ENCODE assay signal across 12 mouse cellular contexts in the genomic region with DNA sequence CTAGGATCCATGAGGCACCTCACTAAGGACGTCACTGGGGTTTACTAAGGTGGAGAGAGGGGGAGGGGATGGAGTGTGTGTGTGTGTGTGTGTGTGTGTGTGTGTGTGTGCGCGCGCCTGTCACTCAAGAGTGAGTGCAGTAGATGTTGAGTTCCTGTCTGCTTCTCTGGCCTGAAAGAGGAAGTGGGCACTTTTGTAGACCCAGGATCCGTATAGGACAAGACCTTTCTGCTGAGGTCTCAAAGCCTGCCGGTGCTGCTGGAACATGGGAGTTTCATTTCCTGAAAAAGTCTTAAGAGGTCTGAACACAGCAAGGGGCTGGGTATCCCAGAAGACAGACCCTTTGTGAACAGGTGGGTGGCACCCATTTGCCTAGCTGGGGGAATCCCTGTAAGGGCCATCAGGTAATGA. TPM values are rescaled to one million over a fixed set of nuclear protein-coding genes. Genes with fewer than 3 reads are reported as not detected.
DNase-seq lines count a peak whose midpoint lies in the region; ATAC-seq and TF ChIP-seq lines count a peak whose summit lies in the region.
"Had no signal": no experiment of that assay in that cellular context is flagged by ENCODE, and none has a peak within 500 bp of the region (broad histone marks: within the 10 kb centered on the region; RNA-seq: fewer than 3 reads in every experiment).

No protein-coding gene starts in this region.

- TF ChIP-seq CTCF in hindbrain, postnatal 0 days (IDR thresholded peaks at IDR 0.05; ENCODE audit: low read depth) = no peak

- H3K4me1 ChIP-seq in limb, embryonic 10.5 days = 0 out of 2 replicates have a peak, but pooled peaks cover 2% of the 10 kb centered on the region
- no peaks in the 10 kb centered on the region for H3K4me1 ChIP-seq in hindbrain, postnatal 0 days (ENCODE audit: insufficient read depth, low read length)

- H3K27me3 ChIP-seq in limb, embryonic 10.5 days (ENCODE audit: low read depth, poor library complexity, severe bottlenecking) = no peaks in the 10 kb centered on the region
- H3K27me3 ChIP-seq in hindbrain, postnatal 0 days (ENCODE audit: insufficient read depth, low read length) = no peaks in the 10 kb centered on the region

- H3K27ac ChIP-seq in limb, embryonic 10.5 days = no peak overlapping the region
- H3K27ac ChIP-seq in hindbrain, postnatal 0 days = no peak overlapping the region

- no peak overlapping the region for H3K4me3 ChIP-seq in limb, embryonic 10.5 days
- H3K4me3 ChIP-seq in hindbrain, postnatal 0 days (ENCODE audit: low read length) = no peak overlapping the region

- H3K9me3 ChIP-seq in limb, embryonic 10.5 days (replicated peaks) = no peaks in the 10 kb centered on the region
- H3K9me3 ChIP-seq in hindbrain, postnatal 0 days (ENCODE audit: low read length) = no peaks in the 10 kb centered on the region

- no peaks in the 10 kb centered on the region for H3K36me3 ChIP-seq in limb, embryonic 10.5 days
- no peaks in the 10 kb centered on the region for H3K36me3 ChIP-seq in hindbrain, postnatal 0 days (ENCODE audit: insufficient read depth, low read length)

- ATAC-seq in neutrophil, adult 5-6 weeks (ENCODE audit: extremely low read depth, insufficient number of reproducible peaks, low FRiP score, poor library complexity, severe bottlenecking) = peak; percentile 76
- no peak for ATAC-seq in hindbrain, postnatal 0 days

- 90% methylated on average over 6 of the region's 6 CpGs for WGBS in limb, embryonic 10.5 days
- 85% methylated on average over 6 of the region's 6 CpGs for WGBS in hindbrain, postnatal 0 days

- H3K9ac ChIP-seq in hindbrain, postnatal 0 days (replicated peaks; ENCODE audit: low read length) = no peak overlapping the region

- H3K4me2 ChIP-seq in hindbrain, postnatal 0 days (ENCODE audit: low read depth, low read length) = no peak overlapping the region

- DNase-seq in lung, postnatal 25 days (ENCODE audit: low spot score) = peak; percentile 53
- DNase-seq in lung, postnatal 10 days = no peak
- peak; percentile 53 for DNase-seq in brain, adult 2 months (ENCODE audit: low read depth, low spot score)
- no peak for DNase-seq in limb, embryonic 10.5 days (ENCODE audit: low spot score)
- no peak for DNase-seq in cerebellum, postnatal 25 days
- DNase-seq in hindbrain, postnatal 0 days (ENCODE audit: low spot score) = no peak
- DNase-seq: kidney, adult 8-10 months had no signal

RNA-seq across cellular contexts. Expression of a gene that starts 18.0 kb away (rescaled TPM):
- 128 and 134 TPM in 2 replicates for total RNA-seq in neutrophil, adult 5-6 weeks (2017)
- 2.5 and 2.6 TPM in 2 replicates for polyA plus RNA-seq in limb, embryonic 10.5 days (2016; fragmentation: Nextera tagmentation; extraction: Ambion mirVana)
- 5.1 and 5.3 TPM in 2 replicates for total RNA-seq in hindbrain, postnatal 0 days (2014; rRNA removed)
- polyA plus RNA-seq in hindbrain, postnatal 0 days (2015; fragmentation: Nextera tagmentation; extraction: Ambion mirVana) = 1.7 and 1.8 TPM in 2 replicates

RNA-seq across cellular contexts. Expression of a gene that starts 43.7 kb away (rescaled TPM):
- total RNA-seq in neutrophil, adult 5-6 weeks (2017) = 0.12 and 0.49 TPM in 2 replicates
- polyA plus RNA-seq in limb, embryonic 10.5 days (2016; fragmentation: Nextera tagmentation; extraction: Ambion mirVana) = 0.15 and 0.21 TPM in 2 replicates
- total RNA-seq in hindbrain, postnatal 0 days (2014; rRNA removed) = 0.14 and 0.99 TPM in 2 replicates
- 0.05 and 0.30 TPM in 2 replicates for polyA plus RNA-seq in hindbrain, postnatal 0 days (2015; fragmentation: Nextera tagmentation; extraction: Ambion mirVana)
- total RNA-seq: left cerebral cortex, postnatal 25 days; megakaryocyte-erythroid progenitor cell, adult 5-6 weeks had no signal
- polyA plus RNA-seq: heart, postnatal 0 days had no signal

RNA-seq across cellular contexts. Expression of a gene that starts 45.4 kb away (rescaled TPM):
- not detected in 2 replicates for total RNA-seq in neutrophil, adult 5-6 weeks (2017)
- 0.10 TPM in 1 of 2 replicates, not detected in the other for polyA plus RNA-seq in limb, embryonic 10.5 days (2016; fragmentation: Nextera tagmentation; extraction: Ambion mirVana)
- 0.63 TPM in 1 of 2 replicates, not detected in the other for total RNA-seq in hindbrain, postnatal 0 days (2014; rRNA removed)
- polyA plus RNA-seq in hindbrain, postnatal 0 days (2015; fragmentation: Nextera tagmentation; extraction: Ambion mirVana) = 0.13 and 0.44 TPM in 2 replicates
- total RNA-seq: left cerebral cortex, postnatal 25 days; megakaryocyte-erythroid progenitor cell, adult 5-6 weeks had no signal
- polyA plus RNA-seq: embryonic facial prominence, embryonic 11.5 days; heart, postnatal 0 days had no signal

Comparison
In these comparisons a context has a peak if more than half of its experiments do, and no peak if none do; other contexts are left out.
1. DNase-seq: peak in lung, postnatal 25 days (single experiment) and brain, adult 2 months (single experiment); none in lung, postnatal 10 days (single experiment), limb, embryonic 10.5 days (single experiment), cerebellum, postnatal 25 days (0 of 2) and hindbrain, postnatal 0 days (single experiment).
2. RNA of a gene that starts 18.0 kb away (total RNA-seq): 128 to 134 TPM in neutrophil, adult 5-6 weeks; 5.1 to 5.3 TPM in hindbrain, postnatal 0 days; every median in the first group is over 10 times any median in the second.